Mouse (Mus musculus) bone marrow macrophage, adult 2 months (primary cell): ENCODE measurements around the gene Gm9507. TPM values are rescaled to one million over a fixed set of nuclear protein-coding genes. Genes with fewer than 3 reads are reported as not detected.
"Not testable (repeated sequence)": the region's sequence is repeated elsewhere in the genome, so short reads cannot be mapped to it uniquely, and the experiment has no call there.

Experiments used
- H3K27ac ChIP-seq: 2 replicates; pipeline ENCODE4 v1.5.1; 2012; ENCODE audit warnings: low read depth, low read length; ENCODE audit not compliant: insufficient read depth
- H3K4me1 ChIP-seq: 2 replicates; pipeline ENCODE4 v1.6.1; 2012; ENCODE audit warnings: low read length; ENCODE audit not compliant: control insufficient read depth, insufficient read depth
- H3K4me3 ChIP-seq: 2 replicates; pipeline ENCODE4 v1.5.1; 2012; ENCODE audit warnings: mild to moderate bottlenecking, low read length, moderate library complexity; ENCODE audit not compliant: insufficient read depth
- CTCF ChIP-seq: IDR thresholded peaks from 2 replicates; pipeline ENCODE4 v1.5.1; 2012; ENCODE audit warnings: low read depth, mild to moderate bottlenecking, low read length, moderate library complexity
- POLR2A ChIP-seq: IDR thresholded peaks from 2 replicates; pipeline ENCODE4 v1.6.1; 2012; ENCODE audit warnings: mild to moderate bottlenecking, low read depth, low read length, borderline replicate concordance
- polyA plus RNA-seq: library from polyadenylated mRNA; stranded (reverse); fragments of >200 nt; gene quantifications from 2 replicates; pipeline ENCODE4 v1.2.4, GENCODE M21; 2012; ENCODE audit not compliant: missing spikeins, insufficient read depth, insufficient read length

The Gm9507 gene
- polyA plus RNA-seq, 1 experiment: not detected

- TF ChIP-seq POLR2A: no peak
- no peak for TF ChIP-seq CTCF
- Histone ChIP-seq H3K27ac (no peak within 1 kb of the TSS), H3K4me1 (no peaks in the 10 kb centered on the region), H3K4me3 (no peak within 1 kb of the TSS)
Measured at GRCm38 (mm10) chr10:77814382-77814781, 2.7 kb upstream of the Gm9507 start, which contains the start of gene Gm2696. TSS of gene Gm2696 (plus strand) at chr10:77814682.

GRCm38 (mm10) chr10:77804095-77804494 is 7.5 kb downstream of the Gm9507 start:
- no peaks in the 10 kb centered on the region for H3K4me1 ChIP-seq
- TF ChIP-seq POLR2A: no peak
- TF ChIP-seq CTCF: no peak
- H3K4me3 ChIP-seq: no peak overlapping the region
- H3K27ac ChIP-seq: no peak overlapping the region

- Histone ChIP-seq H3K27ac (no peak within 1 kb of the TSS), H3K4me3 (no peak within 1 kb of the TSS), H3K4me1 (no peaks in the 10 kb centered on the region)
- TF ChIP-seq CTCF: no peak
- TF ChIP-seq POLR2A: no peak
Measured at GRCm38 (mm10) chr10:77798921-77799508, 12.6 kb downstream of the Gm9507 start, which contains the start of gene Gm19668. TSS of gene Gm19668 (minus strand) at chr10:77799133.

DNA sequence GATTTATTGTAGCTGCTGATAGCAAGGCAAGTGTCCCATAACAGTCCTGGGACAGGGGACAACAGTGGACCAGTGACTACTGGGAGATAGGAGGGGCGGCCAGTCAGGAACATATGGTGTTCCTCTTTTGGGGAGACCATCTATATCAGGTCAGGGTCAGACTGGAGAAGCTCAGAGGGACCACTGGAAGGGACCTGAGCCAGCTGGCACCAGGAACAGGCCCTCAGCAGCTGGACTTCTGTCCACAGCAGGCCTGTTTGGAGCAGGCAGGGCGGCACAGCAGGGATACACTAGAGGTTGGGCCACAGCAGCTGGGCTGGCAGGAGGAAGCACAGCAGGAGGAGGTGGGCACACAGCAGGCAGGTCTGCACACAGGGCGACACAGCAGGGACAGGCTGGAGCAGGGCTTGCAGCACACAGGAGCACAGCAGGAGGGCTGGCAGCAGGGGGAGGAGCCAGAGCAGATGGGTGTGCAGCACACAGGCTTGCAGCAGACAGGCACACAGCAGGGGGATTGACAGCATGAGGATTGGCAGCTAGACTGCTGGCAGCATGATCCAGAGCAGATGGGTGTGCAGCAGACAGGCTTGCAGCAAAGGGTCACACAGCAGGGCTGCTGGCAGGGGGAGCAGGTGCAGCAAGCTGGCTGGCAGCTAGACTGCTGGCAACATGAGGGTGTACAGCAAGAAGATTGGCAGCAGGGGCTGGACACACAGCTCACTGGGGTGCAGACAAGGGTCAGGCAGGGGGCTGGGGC is 13.3 kb downstream of the Gm9507 start:
- not testable (repeated sequence) for H3K4me3 ChIP-seq, H3K27ac ChIP-seq, H3K4me1 ChIP-seq

DNA sequence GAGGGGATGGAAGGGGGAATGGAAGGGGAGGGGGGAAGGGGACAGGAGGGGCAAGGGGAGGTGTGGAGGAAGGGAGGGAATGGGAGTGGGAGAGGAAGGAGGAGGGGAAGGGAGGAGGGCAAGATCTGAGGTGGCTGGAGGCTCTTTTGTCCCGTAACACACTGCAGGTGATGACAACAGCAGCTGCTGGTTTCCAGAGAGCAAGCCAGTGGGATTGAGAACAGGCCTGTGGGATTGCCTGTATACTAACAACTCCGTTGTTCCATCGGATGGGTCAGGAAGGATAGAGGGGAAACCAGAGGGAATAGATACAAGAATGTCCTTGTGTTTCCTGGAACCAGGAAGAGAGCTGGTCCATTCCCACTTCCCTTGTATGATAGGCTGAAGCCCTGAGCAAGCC is 14.0 kb downstream of the Gm9507 start:
- no peak overlapping the region for H3K4me3 ChIP-seq
- no peaks in the 10 kb centered on the region for H3K4me1 ChIP-seq
- TF ChIP-seq POLR2A: no peak
- TF ChIP-seq CTCF: no peak
- no peak overlapping the region for H3K27ac ChIP-seq

DNA sequence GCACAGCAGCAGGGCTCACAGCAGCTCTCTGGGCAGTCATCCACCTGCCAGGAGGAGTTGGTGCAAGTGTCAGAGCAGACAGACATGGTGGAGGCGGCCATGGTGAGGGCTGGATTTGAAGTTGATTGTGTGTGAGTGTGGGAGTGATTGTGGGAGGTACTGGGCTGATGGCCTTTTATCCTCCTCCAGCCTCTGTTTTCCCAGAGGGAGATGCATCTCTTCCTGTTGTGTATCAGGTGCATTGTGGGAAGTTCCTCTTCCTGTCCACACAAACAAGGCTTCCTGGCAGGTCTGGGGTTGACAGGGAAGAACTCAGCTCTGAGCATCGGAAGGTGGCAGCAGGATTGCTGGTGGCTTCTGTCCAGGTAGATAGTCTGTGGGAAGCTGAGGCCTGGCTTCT is 16.7 kb downstream of the Gm9507 start, which contains the start of gene Gm9639:
Gm9639 (minus strand) TSS at position 101 of the 400 bp plus-strand sequence.
- Histone ChIP-seq H3K4me1 (no peaks in the 10 kb centered on the region), H3K27ac (no peak within 1 kb of the TSS), H3K4me3 (no peak within 1 kb of the TSS)
- TF ChIP-seq POLR2A (no peak), CTCF (no peak)

GRCm38 (mm10) chr10:77788621-77789020 is 23.0 kb downstream of the Gm9507 start:
- Histone ChIP-seq H3K4me1 (no peaks in the 10 kb centered on the region), H3K4me3 (no peak overlapping the region), H3K27ac (no peak overlapping the region)
- TF ChIP-seq CTCF: no peak
- TF ChIP-seq POLR2A: no peak

DNA sequence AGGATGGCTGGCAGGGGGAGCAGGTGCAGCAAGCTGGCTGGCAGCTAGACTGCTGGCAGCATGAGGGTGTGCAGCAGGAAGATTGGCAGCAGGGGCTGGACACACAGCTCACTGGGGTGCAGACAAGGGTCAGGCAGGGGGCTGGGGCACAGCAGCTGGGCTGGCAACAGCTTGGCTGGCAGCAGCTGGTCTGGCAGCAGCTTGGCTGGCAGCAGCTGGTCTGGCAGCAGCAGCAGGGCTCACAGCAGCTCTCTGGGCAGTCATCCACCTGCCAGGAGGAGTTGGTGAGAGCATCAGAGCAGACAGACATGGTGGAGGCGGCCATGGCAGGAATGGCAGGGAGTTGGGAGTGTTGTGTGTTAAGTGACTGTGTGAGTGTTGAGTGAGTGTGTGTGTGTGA is 23.8 kb downstream of the Gm9507 start, which contains the start of gene Gm7137:
Gm7137 (minus strand) TSS at position 325 of the 400 bp plus-strand sequence.
- H3K27ac ChIP-seq, H3K4me1 ChIP-seq, H3K4me3 ChIP-seq: not testable (repeated sequence)

DNA sequence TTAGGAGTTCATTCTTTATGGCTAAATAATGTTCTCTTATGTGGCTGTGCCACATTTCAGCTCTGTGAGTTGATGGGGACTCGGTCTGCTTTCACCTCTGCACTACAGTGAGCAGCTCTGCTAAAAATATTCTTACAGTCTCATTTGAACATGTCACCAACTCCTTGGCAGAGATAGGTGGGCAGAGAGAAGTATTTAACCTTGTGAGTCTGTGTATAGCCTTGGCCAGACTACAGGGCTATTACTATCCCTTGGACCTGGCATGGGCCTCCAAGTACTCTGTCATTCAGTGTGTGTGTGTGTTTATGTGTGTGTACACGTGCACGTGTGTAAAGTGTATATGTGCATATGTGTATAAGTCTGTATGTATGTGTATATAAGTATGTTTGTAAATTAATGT is 28.2 kb downstream of the Gm9507 start:
- H3K27ac ChIP-seq, H3K4me3 ChIP-seq, H3K4me1 ChIP-seq: not testable (repeated sequence)

DNA sequence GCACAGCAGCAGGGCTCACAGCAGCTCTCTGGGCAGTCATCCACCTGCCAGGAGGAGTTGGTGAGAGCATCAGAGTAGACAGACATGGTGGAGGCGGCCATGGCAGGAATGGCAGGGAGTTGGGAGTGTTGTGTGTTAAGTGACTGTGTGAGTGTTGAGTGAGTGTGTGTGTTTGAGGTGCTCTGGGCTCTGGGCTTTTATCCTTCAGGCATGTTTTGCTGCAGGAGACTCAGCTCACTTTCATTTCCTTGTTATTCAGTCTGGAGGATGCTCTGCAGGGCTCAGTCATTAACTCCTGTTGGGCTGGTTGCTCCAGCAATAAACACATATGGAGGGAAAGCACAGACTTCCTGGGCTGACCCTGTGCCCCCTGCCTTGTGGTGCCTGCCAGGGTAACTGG is 29.2 kb downstream of the Gm9507 start, which contains the start of gene Gm3250:
Gm3250 (minus strand) TSS at position 101 of the 400 bp plus-strand sequence.
- not testable (repeated sequence) for H3K27ac ChIP-seq, H3K4me1 ChIP-seq

DNA sequence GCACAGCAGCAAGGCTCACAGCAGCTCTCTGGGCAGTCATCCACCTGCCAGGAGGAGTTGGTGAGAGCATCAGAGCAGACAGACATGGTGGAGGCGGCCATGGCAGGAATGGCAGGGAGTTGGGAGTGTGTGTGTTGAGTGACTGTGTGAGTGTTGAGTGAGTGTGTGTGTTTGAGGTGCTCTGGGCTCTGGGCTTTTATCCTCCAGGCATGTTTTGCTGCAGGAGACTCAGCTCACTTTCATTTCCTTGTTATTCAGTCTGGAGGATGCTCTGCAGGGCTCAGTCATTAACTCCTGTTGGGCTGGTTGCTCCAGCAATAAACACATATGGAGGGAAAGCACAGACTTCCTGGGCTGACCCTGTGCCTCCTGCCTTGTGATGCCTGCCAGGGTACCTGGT is 34.8 kb downstream of the Gm9507 start, which contains the start of gene Gm7138:
Gm7138 (minus strand) TSS at position 101 of the 400 bp plus-strand sequence.
- H3K4me1 ChIP-seq, H3K4me3 ChIP-seq, H3K27ac ChIP-seq: not testable (repeated sequence)

More for the DNA sequence above, 29.2 kb downstream of the Gm9507 start, which contains the start of gene Gm3250:
- H3K4me3 ChIP-seq: not testable (repeated sequence)

DNA sequence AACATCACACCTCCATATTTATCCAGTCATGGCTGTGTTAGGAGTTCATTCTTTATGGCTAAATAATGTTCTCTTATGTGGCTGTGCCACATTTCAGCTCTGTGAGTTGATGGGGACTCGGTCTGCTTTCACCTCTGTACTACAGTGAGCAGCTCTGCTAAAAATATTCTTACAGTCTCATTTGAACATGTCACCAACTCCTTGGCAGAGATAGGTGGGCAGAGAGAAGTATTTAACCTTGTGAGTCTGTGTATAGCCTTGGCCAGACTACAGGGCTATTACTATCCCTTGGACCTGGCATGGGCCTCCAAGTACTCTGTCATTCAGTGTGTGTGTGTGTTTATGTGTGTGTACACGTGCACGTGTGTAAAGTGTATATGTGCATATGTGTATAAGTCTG is 39.5 kb downstream of the Gm9507 start:
- H3K27ac ChIP-seq, H3K4me3 ChIP-seq, H3K4me1 ChIP-seq: not testable (repeated sequence)

DNA sequence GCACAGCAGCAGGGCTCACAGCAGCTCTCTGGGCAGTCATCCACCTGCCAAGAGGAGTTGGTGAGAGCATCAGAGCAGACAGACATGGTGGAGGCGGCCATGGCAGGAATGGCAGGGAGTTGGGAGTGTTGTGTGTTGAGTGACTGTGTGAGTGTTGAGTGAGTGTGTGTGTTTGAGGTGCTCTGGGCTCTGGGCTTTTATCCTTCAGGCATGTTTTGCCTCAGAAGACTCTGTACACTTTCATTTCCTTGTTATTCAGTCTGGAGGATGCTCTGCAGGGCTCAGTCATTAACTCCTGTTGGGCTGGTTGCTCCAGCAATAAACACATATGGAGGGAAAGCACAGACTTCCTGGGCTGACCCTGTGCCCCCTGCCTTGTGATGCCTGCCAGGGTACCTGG is 40.4 kb downstream of the Gm9507 start, which contains the start of gene Gm3238:
Gm3238 (minus strand) TSS at position 101 of the 400 bp plus-strand sequence.
- H3K4me3 ChIP-seq, H3K27ac ChIP-seq, H3K4me1 ChIP-seq: not testable (repeated sequence)
